Mouse (Mus musculus): ENCODE data around the gene Ccdc120.
"Not testable (repeated sequence)": the region's sequence is repeated elsewhere in the genome, so short reads cannot be mapped to it uniquely, and the experiment has no call there.

The Ccdc120 gene

DNA sequence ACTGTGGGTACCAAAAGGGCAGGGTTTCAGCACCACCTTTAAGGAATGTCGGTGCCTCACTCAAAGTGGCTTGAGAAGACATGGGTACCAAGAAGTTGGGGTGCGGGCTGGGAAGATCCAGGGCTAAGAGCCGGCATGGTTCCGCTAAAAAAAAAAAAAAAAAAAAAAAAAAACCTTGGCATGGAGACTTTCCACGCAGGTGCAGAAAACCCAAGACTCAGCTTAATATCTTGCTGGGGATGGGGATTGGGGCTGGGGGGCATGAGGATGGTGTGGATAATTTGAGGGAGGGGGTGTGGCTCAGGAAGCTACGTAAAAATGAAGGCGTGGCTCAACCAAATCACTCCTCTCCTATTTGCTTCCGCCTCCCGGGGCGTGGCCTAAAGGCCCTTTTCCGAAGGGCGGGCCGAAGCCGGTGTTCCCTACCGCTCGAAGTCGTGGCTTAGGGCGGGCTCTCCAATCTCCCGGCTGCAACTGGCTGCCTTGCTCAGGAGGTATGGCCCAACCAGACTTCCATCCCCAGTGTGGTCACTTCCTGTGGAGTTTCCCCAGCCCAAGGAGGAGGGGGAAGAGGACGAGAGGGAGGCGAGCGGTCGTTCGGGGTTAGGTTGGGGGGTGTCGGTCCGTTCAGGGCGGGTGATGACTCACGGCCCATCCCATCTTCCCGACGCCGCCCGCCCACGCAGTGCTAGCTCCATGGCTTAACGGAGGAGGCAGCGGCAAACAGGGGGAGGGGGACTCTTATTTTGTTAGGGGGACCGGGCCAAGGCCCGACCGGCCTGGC, 11.6 kb upstream of the Ccdc120 start, which contains the start of gene Tfe3:
Tfe3 (plus strand) TSS at position 424 of the 784 bp plus-strand sequence.
- intact Hi-C loops (cut with DNase I), result no loop called here

GRCm38 (mm10) chrX:7753627-7754026, 2.9 kb upstream of the Ccdc120 start:
- intact Hi-C loops (cut with DNase I), result not testable (repeated sequence)

GRCm38 (mm10) chrX:7745429-7745828, 5.3 kb downstream of the Ccdc120 start:
- intact Hi-C loops (cut with DNase I), result no loop called here

- intact Hi-C loops (cut with DNase I), result no loop called here
Observed at GRCm38 (mm10) chrX:7744940-7745339, 5.8 kb downstream of the Ccdc120 start.

DNA sequence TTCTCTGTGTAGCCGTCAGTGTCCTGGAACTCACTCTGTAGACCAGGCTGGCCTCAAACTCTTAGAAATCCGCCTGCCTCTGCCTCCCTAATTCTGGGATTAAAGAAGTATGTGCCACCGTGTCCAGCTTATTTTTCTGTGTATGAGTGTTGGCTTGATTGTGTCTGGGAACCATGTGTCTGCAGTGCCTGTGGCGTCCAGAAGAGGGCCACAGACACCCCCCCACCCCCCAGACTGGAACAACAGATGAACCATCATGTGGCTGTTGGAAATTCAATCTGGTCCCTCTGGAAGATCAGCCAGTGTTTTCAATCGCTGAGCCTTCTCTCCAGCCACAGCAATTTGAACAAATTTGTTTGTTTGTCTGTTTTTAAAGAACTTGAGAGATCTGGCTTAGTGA, 7.2 kb downstream of the Ccdc120 start:
- intact Hi-C loops (cut with DNase I), result no loop called here

GRCm38 (mm10) chrX:7741103-7741502, 9.6 kb downstream of the Ccdc120 start:
- intact Hi-C loops (cut with DNase I), result no loop called here

DNA sequence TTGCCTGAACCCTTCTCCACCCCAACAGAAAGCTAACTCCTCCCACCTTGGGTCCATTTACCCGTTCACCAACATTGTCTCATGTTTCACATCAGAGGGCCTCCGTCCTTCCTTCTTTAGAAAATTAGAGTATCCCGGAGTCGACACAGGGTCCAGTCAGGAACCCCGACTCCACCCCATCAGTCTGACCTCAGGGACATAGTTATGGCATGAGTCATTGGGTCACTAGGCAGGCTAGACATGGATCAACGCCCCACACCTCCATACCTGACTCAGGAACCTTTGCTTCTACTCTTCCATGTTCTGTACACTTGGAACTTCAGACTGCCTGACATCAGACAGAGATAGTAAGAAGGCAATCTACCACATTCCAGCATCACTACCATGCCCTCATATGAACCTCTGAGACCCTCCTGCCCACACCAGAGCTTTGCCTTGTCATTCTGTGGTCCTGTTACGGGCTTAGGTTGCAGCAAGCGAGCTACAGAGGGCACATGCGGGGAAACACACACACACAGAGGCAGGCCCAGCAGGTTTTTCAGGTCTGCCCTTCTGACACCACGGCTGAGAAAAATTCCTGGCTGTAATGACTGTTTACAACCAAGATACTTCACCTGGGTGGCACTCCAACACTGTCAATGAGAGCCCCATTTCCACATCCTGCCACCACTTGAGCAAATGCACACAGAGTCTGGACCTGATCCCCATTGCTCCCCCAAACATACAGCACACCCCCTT, 10.5 kb downstream of the Ccdc120 start:
- intact Hi-C loops (cut with DNase I), result no loop called here

DNA sequence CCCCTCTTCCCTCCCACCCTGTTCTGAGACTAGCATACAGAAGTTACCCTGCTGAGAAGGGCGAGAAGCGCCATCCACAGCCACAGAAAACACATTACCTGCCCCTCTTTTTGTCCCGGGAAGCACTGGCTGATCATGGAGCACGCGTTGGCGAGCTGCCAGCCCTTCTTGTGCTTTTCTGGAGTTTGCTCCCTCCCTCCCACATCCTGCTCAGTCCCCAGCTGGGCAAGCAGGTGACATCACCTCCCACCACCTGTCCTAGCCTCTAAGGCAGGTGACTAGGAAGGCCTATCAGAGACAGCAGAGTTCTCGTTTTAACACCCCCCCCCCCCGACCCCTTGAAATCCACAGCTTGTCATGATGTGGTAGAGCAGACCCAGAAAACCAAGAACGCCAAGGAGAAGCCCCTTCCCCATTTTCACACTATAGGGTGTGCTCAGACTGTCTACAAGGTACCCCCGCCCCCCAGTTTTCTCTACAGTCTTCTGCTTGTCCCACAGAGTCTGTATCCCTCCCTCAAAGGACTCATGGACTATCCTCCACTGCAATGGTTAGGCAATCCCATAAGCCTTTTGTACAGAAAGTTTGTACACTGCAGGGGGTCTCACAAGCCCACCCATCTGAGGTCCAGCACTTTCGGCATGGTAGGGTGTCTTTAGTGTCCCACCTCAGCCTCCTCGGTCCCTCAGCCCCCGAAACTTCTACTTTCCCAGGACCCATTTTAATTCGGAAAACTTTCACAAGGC, 11.2 kb downstream of the Ccdc120 start:
- intact Hi-C loops (cut with DNase I), result no loop called here

DNA sequence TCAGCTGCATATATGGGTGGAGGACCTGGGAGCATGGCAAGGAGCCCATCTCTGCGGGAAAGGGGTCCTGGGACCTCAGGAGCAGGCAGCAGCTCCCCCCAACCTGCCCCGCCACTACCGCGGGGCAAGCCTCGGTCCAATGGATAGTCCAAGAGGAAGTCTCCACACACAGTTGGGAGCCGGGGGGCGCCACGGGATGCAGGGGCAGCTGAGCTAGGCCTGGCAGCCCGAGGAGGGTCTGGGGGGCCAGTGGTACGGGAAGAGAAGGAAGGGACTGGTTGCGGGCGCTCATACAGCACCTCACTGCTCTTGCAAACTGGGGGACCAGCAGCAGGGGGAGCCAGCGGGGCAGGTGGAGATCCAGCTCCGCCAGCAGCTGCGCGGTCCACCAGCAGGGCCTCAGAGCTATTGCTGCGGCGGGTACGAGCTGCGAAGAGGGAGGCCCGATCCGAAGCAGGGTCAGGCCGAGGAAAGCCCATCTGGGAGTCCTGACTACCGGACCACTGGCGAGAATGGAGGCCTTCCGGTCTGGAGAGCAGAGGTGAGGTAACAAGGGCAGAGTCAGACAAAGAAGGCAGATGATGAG, 17.0 kb downstream of the Ccdc120 start:
- intact Hi-C loops (cut with DNase I), result no loop called here

GRCm38 (mm10) chrX:7728922-7729265, 21.8 kb downstream of the Ccdc120 start:
- intact Hi-C loops (cut with DNase I), result no loop called here

- intact Hi-C loops (cut with DNase I), result no loop called here
Observed at GRCm38 (mm10) chrX:7728215-7728921, 22.3 kb downstream of the Ccdc120 start, which contains the start of gene Praf2. Gene Praf2, plus strand, starts transcription at chrX:7728439.

- intact Hi-C loops (cut with DNase I), result no loop called here
Observed at GRCm38 (mm10) chrX:7727176-7727575, 23.5 kb downstream of the Ccdc120 start.

GRCm38 (mm10) chrX:7725841-7726240, 24.9 kb downstream of the Ccdc120 start:
- intact Hi-C loops (cut with DNase I), result no loop called here

DNA sequence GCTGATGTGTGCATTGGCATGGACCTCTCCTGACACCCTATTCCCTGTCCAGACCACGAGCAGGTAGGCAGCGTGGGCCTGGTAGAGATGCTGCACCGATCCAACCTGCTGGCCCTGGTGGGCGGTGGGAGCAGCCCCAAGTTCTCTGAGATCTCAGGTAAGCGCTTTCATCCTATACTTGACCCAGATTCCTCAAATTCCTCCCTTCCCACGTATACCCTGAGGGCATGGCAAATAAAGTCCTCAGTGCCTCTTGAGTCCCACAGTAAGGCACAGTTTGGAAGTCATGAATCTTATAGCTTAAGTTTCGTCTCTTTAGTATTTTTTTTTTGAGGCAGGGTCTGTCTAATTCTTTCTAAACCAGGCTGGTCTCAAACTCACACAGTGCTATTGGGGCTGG, 26.6 kb downstream of the Ccdc120 start:
- intact Hi-C loops (cut with DNase I), result no loop called here

GRCm38 (mm10) chrX:7722691-7723090, 28.0 kb downstream of the Ccdc120 start:
- intact Hi-C loops (cut with DNase I), result no loop called here

GRCm38 (mm10) chrX:7722282-7722611, 28.5 kb downstream of the Ccdc120 start:
- intact Hi-C loops (cut with DNase I), result no loop called here

DNA sequence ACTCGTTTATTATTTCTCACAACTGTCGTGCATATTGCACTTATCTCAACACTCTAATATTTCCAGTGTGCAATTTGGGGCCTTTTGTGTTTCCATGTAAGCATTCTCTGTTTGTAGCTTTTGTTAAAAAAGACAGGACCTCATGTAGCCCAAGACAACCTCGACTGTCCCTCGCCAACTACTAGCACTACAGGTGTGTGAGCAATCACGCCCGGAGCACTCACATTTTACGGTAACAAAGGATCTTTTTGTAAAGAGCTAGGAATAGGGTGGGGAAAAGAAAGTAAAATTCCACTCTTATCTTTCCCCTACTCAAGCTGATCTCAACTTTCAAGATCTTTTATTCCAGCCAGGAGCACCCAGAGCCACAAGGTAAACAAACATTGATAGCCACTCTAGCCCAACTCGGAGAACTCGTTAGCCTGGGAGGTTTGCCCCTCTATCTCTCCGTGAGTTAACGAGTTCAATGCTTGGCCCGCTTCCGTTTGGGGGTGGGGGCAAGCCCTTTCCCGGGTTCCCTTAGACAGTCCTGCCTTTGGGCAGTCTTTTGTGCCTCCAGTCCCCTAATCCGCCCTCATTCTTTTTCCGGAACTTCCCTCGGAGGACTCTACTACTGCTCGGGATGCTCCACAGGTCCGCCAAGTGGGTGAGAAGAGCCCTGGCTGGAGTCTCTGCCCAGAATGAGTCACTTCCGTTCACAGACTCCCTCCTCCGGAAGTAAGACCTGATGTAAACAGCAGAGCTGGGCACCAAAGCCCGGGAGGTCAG, 29.0 kb downstream of the Ccdc120 start, which contains the start of gene Gm45208:
Gm45208 (plus strand) TSS at position 732 of the 768 bp plus-strand sequence.
- intact Hi-C loops (cut with DNase I), result no loop called here

DNA sequence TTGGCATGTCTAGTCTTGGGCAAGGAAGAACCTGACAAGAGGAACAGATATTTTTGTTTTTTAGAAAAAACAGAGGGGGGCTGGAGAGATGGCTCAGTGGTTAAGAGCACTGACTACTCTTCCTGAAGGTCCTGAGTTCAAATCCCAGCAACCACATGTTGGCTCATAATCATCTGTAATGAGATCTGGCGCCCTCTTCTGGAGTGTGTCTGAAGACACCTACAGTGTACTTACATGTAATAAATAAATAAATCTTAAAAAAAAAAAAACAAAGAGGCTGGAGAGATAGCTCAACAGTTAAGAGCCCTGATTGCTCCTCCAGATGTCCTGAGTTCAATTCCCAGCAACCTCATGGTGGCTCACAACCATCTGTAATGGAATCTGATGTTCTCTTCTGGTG, 34.6 kb downstream of the Ccdc120 start:
- intact Hi-C loops (cut with DNase I), result not testable (repeated sequence)

GRCm38 (mm10) chrX:7714135-7714899, 36.4 kb downstream of the Ccdc120 start, which contains the start of gene Wdr45:
Gene Wdr45, plus strand, starts transcription at chrX:7714333.
- intact Hi-C loops (cut with DNase I), result not testable (repeated sequence)
